Comparison of ENCODE assay signal across 9 mouse cellular contexts in the genomic region with DNA sequence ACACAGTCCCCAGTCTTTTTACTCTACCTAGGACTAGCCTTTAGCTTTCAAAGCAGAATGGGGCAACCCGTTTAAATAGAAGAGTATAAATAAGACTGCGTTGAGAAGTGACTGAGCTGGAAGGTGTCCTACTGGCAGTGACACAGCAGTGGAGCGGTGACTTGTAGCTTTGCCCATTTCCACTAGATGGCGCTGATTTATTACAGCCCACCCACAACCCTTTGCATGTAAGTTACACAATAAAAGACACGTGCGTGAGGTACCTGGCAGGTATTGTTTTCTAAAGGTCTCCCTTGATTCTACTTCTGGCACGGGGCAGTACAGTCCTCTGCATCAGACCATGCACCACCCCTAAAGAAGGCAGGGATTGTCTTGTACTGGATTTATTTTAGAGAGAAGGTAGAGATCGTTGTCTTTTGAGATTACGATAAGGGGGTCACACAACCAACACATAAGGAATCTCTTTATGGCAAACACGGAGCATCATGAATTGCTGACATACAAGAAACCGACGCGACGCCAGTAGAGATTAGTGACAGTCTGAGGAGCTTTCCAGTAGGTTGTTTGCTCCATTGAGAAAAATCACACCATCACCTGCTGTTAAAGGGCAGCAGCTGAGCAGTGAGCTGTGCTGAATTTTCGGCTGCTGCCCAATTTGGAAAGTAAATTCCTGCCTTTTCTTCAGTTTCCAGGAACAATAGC.
A peak's percentile ranks its signal among the peaks of the same experiment; 100 is the strongest.
DNase-seq lines count a peak whose midpoint lies in the region; ATAC-seq and TF ChIP-seq lines count a peak whose summit lies in the region.
"Had no signal": no experiment of that assay in that cellular context is flagged by ENCODE, and none has a peak within 500 bp of the region (broad histone marks: within the 10 kb centered on the region; RNA-seq: fewer than 3 reads in every experiment).

No protein-coding gene starts in this region.

- 26% methylated on average over 15 of the region's 15 CpGs for WGBS in forebrain, embryonic 13.5 days
- WGBS in lung, adult 2 months: 29% methylated on average over 15 of the region's 15 CpGs

- 0 out of 4 replicates have a peak, but pooled peaks cover 0 to 2% of the 10 kb centered on the region in 2 experiments for H3K4me1 ChIP-seq in ES-E14 (ENCODE audit: control insufficient read depth in 2 of 2, insufficient read depth in 2 of 2, low read length in 2 of 2, poor library complexity in 1 of 2)
- H3K4me1 ChIP-seq in forebrain, embryonic 13.5 days: peaks cover 5% of the 10 kb centered on the region; the same call in 1 of the 2 replicates
- no peaks in the 10 kb centered on the region for H3K4me1 ChIP-seq in lung, adult 2 months (ENCODE audit: control insufficient read depth, insufficient read depth, low read length)

- intact Hi-C loops in heart, postnatal 25 days (cut with DNase I): loop anchor here (1.0 to 2.0 kb wide), 3 partner anchors 139 to 287 kb away; no protein-coding TSS in a partner anchor

- DNase-seq in ES-E14 (ENCODE audit: low read depth, low spot score): peak; percentile 54
- DNase-seq in heart, postnatal 25 days (ENCODE audit: low spot score): peak; percentile 9
- peak; percentile 88 for DNase-seq in layer of hippocampus, adult 11-12 months (ENCODE audit: low spot score)
- DNase-seq in lung, adult 2 months: peak; percentile 55
- DNase-seq in thymus, postnatal 14 days: peak; percentile 51

- no peak overlapping the region for H3K27ac ChIP-seq in ES-E14 (ENCODE audit: insufficient read depth, low read depth, low read length, poor library complexity, severe bottlenecking)
- H3K27ac ChIP-seq in forebrain, embryonic 13.5 days: no peak overlapping the region
- H3K27ac ChIP-seq: macrophage had no signal

- no peaks in the 10 kb centered on the region for H3K36me3 ChIP-seq in ES-E14 (ENCODE audit: control insufficient read depth, insufficient read depth, low read length, poor library complexity, severe bottlenecking)
- no peaks in the 10 kb centered on the region for H3K36me3 ChIP-seq in forebrain, embryonic 13.5 days (ENCODE audit: poor library complexity, severe bottlenecking)

- H3K9me3 ChIP-seq in ES-E14 (ENCODE audit: control insufficient read depth, insufficient read depth, low read depth, low read length): no peaks in the 10 kb centered on the region
- H3K9me3 ChIP-seq in forebrain, embryonic 13.5 days (replicated peaks): no peaks in the 10 kb centered on the region

- H3K4me2 ChIP-seq in forebrain, embryonic 13.5 days: peak overlapping the region; percentile 16; the same call in 1 of the 2 replicates

- no peak overlapping the region for H3K9ac ChIP-seq in ES-E14 (ENCODE audit: insufficient read depth, low read depth, low read length, poor library complexity, severe bottlenecking)
- no peak overlapping the region for H3K9ac ChIP-seq in forebrain, embryonic 13.5 days

- H3K4me3 ChIP-seq in ES-E14 (ENCODE audit: insufficient read depth in 1 of 2, low read depth in 1 of 2, low read length in 2 of 2, poor library complexity in 1 of 2, severe bottlenecking in 1 of 2): no peak overlapping the region
- no peak overlapping the region for H3K4me3 ChIP-seq in forebrain, embryonic 13.5 days
- H3K4me3 ChIP-seq in lung, adult 2 months (replicated peaks; ENCODE audit: extremely low read depth, low read depth, low read length): no peak overlapping the region

- in situ Hi-C loops in ES-E14 (cut with MboI; ENCODE audit: low sequenced_read_pairs in 2 of 2, unreplicated experiment in 2 of 2): no loop called here

- ATAC-seq in cerebellum, adult (ENCODE audit: insufficient number of reproducible peaks, low FRiP score, low TSS enrichment): peak; percentile 80
- peak; percentile 93 for ATAC-seq in forebrain, embryonic 13.5 days
- ATAC-seq in neutrophil, adult 5-6 weeks (ENCODE audit: extremely low read depth, insufficient number of reproducible peaks, low FRiP score, poor library complexity, severe bottlenecking): peak; percentile 70; the same call in 1 of the 2 replicates

- TF ChIP-seq CTCF in lung, adult 2 months (IDR thresholded peaks at IDR 0.05; ENCODE audit: insufficient read depth, low read length): peak; percentile 75

- no peak for TF ChIP-seq POLR2A in lung, adult 2 months (IDR thresholded peaks at IDR 0.05; ENCODE audit: borderline replicate concordance, extremely low read depth, low read depth, low read length)

- no peaks in the 10 kb centered on the region for H3K27me3 ChIP-seq in forebrain, embryonic 13.5 days

TF ChIP-seq in ES-E14, 5 proteins besides CTCF, POLR2A, EP300 and RAD21:
- TF ChIP-seq ZC3H11A (IDR thresholded peaks at IDR 0.05; ENCODE audit: borderline replicate concordance, low read depth, low read length) (peak; percentile 80), MAFK (IDR thresholded peaks at IDR 0.05; ENCODE audit: insufficient read depth, low read depth, low read length) (peak; percentile 32; the same call in 1 of the 2 replicates), CHD2 (IDR thresholded peaks at IDR 0.05; ENCODE audit: low read depth, low read length) (no peak)

Comparison
In these comparisons a context has a peak if more than half of its experiments do, and no peak if none do; other contexts are left out.
1. DNase-seq: peak in every context shown above with its lines; median percentile 88 in layer of hippocampus, adult 11-12 months; 55 in lung, adult 2 months; 54 in ES-E14; 51 in thymus, postnatal 14 days; 9 in heart, postnatal 25 days.